Mouse (Mus musculus) kidney, postnatal 25 days (tissue): ENCODE measurements around the gene Pex16.

ENCODE experiments used
- DNase-seq, 2 experiments: peaks; one replicate each; pipeline ENCODE4 v3.0.0; 2021; ENCODE audit warnings: mixed read lengths in 2 of 2

Gene Pex16

DNA sequence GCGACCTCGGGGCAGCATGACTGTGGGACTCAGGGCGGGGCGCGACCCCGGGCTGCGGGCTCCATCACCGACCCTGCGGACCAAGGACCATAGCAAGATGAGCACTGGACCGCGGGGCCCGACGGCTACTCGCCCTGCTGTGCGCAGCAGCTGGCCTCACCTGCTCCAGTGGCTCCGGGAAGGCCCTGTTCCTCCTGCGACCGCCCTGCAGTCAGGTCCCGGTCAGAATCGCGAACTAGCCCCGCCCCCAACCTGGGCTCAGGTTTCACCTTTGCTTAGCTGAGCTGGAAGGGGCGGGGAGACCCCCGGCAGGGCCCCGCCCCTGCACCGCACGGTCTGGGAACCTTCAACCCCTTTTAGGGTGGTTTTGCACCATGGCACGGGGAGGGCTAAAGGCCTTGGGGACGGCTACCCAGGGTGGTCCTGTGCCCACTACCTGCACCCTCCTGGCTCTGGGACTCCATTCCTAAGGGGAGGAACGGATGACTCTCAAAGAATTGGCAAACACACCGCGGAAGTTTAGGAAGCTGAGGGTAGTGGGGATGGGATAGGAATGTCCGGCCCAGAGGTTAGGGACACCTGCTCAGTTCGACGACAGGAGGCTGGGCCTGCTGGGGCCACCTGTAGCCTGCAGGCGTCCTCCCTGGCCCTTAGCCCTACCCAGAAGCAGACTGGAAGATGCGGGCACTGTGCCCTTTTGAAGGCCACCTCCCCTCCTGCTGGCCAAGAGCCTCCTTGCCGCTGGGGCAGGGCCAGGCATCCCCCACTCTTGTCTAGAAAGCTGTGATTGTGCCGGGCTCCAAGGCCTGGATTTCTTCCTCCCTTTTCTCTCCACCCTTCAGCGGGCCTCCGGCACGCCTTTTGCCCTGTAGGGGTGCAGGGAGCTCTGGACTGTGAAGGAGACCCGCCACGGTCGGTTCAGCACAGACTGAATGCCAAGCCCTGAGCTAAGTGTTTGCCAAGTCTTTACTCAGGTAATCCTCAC is 3.4 kb upstream of the Pex16 start:
- peak; percentile 97 to 98 for DNase-seq

DNA sequence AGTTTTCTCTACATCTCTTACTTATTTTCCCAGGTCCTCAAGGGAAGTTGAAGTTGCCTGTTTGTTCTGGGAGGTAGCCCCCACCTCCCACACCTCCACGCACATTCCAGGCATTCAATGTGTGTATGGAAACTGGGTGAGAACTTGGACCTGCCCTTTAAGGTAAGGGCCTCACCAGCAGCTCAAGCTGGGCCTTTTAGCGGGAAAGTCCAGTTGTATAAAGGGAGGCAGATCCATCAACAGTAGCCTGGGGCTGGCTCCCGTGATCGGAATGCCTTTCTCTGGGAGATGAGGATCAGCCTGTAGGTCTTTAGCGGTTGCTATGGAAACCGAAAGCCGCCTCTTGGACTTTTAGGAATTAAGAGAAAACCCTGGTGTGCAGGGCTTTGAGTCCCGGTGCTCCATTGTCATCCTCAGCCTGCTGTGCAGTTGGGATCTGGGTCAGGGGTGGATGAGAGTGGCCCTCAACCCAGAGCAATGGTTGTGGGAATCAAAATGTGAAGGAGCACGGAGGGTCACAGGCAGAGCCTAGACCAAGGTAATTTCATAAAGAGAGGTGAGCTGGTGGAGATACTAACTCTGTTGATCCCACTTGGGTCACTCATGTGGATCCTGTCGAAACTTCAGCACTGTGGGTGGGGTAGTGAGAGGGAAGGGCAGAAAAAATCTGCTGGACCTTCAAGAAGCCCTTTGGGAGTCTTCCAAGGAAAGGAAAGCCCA is 2.3 kb upstream of the Pex16 start:
- peak; percentile 42 to 60 for DNase-seq

DNA sequence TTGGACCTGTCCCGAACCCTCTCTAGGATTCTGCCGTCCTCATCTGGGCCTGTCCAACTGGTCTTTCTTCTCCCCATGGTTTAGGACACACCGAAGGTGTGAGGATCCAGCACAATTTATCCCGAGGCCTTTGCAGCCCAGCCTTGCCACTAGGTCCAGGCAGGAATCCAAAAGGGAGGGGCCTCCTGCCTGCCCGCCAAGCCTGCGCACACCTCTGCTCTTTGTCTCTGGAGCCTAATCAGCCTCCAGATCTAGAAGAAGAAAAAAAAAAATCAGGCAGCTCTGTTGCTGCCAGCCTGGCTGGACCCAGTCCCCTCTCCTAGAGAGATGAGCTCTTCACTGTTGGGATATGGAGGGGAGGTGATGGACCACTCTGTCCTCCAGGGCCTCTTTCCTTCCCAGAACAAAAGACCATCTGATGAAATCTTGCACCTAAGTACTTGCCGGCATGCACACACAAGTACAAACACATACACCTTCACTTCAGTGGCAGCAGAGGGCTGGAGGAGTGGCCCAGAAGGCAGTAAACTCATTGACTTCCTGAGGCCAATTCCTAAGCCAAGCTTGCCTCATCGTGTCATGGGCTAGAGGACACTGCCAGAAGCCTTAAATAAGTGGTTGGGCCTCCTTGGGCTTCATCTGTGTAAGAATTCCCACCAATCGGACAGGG is 1.6 kb upstream of the Pex16 start:
- DNase-seq = peak; percentile 90 to 92

DNA sequence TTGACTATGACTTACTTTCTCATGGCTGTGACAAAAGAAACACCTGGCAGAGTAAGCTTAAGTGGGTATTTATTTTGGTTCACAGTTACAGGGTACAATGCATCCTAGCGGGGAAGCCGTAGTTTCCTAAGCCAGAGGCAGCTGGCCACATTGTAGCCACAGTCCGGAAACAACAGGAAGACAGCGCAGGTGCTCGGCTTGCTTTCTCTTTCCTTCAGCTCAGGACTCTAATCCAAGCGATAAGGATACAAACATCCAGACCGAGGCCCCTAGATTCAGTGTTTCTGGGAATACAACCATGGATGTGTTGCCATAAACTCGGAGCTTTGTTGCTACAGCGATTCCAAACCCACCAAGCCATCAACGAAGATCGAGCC is 1.1 kb upstream of the Pex16 start:
- DNase-seq = no peak

DNA sequence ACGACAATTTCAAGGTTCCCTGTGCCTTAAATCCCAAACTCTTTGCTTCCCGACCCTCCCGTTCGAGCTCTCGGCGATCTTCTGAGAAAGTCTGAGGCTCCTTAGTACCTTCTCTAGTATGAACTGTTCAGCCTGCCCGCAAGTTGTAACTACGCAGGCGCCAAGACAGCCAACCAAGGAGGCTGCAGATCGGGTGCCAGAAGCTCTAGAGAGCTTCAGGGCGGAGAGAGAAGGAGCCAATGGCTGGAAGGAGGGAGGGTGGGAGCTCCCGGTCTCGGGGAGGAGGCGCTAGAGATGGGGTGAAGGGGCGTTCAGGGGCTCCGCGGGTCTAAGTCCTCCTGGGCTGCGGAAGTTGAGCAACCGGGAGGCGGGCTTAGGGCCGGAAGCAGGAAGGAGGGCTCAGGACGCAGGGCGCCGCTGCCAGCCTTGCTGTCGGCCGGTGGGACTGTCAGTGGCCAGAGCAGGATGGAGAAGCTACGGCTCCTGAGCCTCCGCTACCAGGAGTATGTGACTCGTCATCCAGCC is 685 bp downstream of the Pex16 start:
- peak; percentile 95 to 99 for DNase-seq

DNA sequence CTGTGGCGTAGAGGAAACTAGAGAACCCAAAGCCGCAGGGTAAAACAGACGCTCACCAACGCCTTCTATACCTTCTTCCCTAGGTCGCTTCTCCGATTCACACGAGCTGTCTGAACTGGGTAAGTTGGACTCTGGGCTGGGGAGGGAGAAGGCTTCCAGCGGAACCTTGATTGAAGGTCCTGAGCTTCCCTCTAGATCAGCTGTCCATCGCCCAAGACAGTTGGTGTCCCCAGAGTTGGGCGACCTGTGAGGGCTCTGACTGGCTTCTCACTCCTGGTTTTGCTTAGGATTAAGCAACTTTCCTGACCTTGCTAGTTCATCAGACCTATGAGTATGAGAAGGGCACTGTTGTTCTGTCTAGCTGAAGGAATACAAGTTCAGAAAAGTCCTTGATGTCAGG is 1.3 kb downstream of the Pex16 start:
- peak in 1 of 2 experiments; percentile 42 for DNase-seq

DNA sequence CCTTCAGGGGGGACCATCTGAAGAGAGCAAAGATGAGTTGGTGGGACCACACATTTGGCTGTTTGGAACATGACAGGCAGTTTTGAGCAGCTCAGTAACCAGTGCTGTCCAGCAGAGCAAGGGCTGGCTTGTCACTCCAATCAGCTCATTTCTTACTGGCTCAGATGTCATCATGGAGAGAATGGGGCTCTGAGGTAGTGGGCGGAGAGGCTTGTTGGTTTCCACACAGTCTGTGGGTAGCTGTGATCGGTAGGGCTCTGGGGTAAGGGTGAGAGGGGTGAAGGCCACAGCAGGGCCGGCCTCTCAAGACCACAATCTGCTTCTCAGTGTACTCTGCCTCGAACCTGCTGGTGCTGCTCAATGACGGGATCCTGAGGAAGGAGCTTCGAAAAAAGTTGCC is 1.8 kb downstream of the Pex16 start:
- DNase-seq = no peak

DNA sequence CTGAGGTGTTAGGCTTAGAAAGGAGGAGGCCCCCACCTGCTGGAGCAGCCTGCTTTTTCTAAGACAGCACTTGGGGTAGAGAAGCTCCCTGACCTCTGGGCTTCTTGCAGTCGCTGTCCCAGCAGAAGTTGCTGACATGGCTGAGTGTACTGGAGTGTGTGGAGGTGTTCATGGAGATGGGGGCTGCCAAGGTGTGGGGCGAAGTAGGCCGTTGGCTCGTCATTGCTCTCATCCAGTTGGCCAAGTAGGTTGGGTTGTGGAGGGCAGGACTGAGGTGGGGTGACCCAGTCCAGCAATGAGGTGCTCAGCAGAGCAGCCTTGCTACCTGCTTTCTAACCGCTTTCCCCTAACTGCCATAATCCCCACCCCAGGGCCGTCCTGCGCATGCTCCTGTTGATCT is 2.8 kb downstream of the Pex16 start:
- peak in 1 of 2 experiments; percentile 46 for DNase-seq

DNA sequence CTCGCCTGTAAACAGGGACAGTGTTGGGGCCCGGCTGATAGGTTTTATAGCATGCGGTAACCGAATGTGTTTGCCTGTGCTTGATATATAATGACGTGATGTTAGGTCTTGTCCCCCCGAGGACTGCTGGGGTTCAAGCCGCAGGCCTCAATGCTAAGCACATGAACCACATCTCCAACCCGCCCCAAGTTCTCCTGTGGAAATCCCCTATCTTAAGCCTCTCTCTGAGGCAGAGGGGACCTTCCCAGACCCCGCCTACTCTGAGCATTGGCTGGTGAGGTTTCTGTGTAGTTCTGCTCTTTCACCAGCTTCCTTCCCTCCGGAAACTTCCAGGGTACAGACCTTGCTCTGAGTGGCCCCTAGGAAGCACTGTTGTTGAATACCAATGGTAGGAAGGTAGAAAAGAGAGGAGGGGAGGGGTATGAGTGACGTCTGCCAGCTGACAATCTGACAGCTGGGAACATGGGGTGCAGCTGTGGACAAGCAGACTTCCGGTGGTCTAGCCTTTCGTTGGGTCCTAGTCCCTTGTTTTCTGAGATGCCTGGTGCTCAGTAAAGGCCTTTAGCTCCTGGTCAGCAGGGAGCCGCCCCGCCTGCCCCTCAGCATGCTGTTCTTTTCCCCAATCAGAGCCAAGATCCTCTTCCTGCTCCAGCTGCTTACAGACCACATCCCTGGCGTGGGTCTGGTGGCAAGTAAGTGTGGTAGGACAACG is 5.5 kb downstream of the Pex16 start:
- DNase-seq = peak in 1 of 2 experiments; percentile 36

DNA sequence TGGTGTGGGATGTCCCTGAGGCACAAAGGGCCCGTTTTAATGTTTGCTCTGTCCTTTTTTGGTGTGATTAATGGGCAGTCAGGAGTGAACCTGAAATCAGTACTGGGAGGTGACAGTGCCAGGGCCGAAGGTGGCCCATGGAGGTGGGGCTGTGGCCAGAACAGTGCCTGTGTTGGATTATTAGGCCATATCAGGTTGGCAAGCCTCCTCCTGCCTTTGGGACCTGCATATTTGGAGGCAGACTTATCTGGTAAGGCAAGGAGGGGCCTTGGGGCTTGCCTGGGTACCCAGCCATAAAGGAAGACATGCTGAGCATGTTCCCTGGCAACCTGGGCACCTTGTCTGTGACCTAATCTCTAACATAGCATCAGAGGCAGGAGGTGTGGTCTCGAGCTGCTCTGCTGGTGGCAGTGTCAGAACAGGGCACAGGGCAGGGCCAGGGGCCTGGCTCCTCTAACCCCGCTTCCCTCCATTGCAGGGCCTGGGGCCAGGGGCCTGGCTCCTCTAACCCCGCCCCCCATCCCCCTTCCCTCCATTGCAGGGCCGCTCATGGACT is 6.1 kb downstream of the Pex16 start:
- peak in 1 of 2 experiments; percentile 33 for DNase-seq

DNA sequence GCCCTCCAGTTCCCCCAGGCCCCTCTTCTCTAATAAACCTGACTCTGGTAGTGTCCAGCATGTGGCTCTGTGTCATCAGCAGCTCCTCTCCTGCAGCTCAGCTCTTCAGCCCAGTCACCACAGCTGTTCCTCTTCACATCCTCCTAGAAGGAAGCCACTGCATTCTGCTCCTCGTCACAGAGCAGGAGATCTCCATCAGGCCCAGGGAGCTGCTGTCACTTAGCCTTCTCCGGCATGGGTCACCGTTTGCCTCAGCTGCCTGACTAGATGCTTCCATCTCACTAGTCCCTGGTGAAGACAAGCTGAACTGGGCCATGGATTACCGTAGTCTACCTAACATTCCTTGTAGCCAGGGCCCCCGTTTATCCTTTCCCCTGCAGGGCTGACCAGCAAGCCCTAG is 6.7 kb downstream of the Pex16 start:
- DNase-seq = peak in 1 of 2 experiments; percentile 40

DNA sequence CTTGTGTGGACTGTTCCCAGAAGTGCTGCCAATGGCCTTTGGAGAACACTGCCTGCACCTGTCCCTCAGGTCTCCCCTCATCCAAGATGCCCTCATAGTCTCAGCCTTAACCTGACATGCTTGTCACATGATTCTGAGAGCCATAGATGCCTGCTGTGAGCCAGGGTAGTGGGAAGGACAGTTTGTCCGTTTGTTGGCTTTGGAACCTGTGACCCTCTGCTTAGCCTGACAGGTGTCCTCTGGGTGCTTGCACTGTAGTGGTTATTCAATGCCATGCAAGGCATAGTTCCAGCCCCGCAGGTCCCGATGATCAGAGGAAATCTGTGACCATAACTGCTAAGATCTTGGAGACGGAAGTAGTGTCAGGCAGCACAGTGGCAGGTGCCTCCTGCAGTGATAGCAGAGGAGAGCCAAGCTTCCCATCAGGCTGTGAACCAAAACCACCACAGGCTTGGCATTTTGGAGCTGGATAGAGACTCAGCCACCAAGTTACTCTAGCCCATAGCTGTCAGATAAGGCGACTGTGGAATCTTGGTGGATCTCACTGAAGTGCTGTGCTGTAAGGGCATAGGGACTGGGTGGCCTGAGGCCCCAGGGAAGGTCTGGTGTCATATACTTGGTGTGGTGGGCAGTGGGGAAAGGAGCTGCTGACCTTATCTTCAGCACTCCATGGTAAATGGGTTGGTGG is 7.6 kb downstream of the Pex16 start, which contains the start of gene 1700029I15Rik:
Gene 1700029I15Rik, plus strand, starts transcription at position 638 of the 688 bp plus-strand sequence.
- no peak for DNase-seq

DNA sequence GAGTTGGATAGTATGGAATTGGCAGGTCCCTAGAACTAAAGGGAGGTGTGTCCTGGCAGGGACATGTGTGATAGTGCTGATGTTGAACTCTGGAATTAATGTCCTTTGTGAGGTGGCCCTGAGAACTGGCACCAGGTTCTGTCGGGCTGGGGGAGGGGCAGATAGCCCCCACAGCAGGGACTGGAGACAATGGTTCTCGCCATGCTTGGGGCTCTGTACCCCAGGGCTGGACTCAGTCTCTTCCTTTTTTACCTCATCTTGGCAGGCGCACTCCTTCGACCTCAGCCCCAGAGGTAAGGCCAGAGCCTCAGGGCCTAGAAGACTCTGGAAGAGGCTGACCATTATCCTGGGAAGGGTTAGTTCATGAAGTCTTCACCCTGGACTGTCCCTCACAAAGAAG is 8.3 kb downstream of the Pex16 start:
- no peak for DNase-seq

DNA sequence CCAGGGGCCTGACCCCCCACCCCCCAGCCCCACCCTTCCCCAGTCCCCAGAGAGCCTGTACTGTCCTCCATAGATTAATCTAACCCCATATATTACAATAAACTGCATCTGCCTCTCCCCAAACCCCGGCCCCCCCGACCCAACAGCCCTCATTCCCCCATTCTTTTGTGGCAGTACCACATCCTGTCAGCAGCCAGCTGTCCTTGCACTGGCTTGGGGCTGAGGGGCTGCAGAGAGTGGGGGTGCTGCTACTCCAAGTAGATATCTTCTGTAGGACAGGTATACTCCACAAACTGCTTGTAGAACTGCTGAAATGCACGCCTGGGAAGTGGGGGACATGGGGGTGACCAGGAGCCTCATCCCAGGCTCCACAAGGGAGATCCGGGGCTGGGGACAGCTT is 9.6 kb downstream of the Pex16 start:
- no peak for DNase-seq

DNA sequence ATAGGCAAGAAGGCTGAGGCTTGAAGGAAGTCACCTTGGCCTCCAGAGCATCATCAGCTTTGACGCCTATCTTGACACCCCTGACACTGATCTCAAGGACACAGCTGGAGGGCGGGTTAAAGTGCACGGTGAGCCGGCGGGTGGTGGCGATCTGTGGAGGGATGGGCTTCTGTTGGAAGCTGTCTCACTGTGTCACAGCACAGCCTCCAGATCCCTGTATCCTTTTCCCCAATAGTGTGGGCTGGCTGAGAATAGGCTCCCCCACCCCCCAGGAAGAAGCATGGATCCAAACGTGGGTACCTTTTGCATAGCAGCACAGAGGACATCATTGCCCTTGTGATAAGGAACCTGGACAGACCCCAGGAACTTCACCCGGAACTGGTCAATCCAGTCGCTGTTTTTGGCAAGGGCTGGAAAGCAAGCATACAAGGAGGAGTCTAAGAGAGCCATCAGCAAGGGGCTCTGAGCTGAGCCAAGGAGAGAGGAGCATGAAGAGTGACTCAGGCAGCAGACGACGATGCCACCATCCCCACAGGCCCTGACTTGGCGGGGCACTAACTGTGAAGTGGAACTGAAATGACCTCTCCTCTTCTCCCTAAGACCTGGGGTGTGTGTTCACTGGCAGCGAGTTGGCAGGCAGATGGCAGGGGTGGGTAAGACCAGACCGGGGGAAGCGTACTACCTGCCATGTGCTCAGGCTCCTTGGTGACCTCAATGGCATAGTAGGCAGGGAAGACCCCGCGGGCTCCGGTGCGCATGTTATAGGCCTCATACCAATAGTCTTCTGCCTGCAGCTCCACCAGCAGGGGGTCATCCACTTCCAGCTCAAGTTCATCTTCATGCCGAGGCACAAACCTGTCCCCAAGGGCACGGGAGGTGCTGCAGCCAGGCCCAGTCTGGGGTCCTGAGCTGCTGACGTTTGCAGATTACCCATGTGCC is 10.9 kb downstream of the Pex16 start:
- DNase-seq = no peak

DNA sequence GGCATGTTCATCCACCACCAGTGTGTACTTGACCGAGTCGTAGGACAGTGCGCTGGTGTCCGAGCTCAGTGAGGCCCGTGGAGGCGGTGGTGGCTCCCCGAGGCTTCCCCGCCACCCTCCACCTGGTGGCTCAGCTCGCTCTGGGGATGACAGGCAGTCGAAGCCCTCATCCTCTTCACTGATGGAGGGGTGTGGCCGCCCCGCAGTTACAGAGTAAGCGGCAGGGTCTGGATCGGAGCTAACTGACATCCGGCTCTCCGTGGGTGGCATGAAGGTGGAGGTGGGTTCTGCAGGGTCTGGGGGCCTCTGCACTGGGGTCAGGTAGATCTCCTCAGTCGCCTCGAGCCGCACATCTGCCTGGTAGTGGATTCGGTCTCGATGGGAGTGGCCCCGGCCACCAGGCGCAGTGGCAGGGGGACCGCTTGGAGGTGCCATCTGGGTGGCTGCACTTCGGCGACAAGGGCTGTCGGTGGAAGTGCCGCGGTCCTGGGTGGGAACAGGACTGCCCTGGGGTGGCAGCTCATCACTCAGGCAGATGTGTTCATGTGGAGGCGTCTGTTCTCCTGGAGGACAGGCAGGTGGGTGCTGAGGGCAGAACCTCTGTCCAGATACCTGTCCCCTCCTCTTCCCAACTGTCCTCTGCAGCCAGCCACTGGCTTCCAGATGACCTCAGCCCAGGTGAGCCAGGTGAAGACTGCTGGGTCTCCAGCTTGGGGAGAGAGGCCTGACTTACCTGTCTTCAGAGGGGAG is 12.5 kb downstream of the Pex16 start:
- no peak for DNase-seq

DNA sequence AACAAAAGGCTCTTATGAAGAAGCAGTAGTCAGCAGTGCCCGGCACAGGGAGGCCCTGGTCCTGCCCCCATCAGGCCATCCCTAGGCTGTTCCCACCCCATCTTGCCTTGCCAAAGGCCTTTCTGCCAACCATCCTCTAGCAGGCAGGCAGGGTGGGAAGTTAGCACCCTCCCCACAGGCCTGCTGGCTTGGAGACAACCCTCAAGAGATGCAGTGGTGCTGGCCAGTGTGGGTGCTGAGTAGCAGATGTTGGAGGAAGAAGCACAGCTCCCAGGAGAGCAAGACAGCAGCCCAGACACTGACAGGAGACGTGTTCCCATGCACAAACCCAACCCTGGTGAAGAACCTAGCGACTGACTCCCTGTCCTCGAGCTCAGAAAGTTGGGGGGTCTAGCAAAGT is 13.2 kb downstream of the Pex16 start:
- no peak for DNase-seq

DNA sequence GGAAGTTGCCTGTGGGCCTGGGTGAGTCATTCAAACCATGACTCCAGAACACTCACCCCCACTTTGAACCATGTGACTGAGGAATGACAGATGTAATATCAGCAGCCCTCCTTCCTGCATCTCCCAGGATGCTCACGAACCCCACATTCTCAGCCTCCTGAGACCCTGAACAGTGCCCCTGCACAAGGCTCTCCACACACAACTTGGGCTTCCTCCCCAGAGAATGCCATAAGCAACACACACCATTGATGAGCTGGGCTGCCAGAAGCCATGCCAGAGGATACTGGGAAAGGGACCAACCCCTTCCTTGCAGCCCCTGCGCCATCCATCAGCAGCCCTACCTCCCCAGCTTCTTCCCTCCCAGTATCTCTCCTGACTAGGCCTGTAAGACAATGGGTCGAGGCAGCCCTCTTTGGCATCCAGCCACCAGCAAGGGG is 13.6 kb downstream of the Pex16 start:
- no peak for DNase-seq

DNA sequence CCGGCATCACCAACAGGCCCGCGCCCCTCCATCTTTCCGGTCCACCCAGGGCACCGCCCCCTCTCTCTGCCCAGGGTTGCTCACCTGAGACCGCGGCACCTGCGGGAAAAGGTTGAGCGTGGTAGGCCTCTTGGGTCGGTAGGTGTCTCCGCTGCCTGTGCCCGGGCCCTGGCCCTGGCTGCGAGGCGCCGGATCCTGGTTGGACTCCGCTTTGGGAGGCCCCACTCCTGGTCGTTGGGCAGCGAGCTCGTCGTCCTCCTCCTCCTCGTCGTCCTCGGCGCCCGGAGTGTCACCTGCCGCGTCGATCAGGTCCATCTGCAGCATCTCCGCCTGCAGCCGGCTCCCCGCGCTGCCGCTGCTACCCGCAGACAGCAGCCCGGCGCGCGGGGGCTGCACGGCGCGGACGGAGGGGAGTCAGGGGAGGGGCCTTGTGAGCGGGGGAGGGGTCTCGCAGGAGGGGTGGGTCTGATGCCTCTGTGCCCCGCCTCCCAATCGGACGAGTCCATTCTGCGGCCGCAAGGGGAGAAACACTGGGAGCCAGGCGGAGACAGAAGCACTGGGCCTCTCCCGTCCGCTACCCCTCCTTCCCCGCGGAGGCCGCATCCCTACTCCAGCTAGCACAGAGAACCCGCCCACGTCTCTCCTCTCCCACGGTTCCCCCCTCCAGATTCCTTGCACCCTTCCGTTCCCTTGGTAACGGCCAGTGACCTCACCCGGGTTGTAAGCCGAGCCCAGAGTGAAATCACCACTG is 14.6 kb downstream of the Pex16 start:
- DNase-seq = peak; percentile 83 to 94
